Mouse (Mus musculus) liver, embryonic 12.5 days (tissue): ENCODE data around the gene Kbtbd12. TPM values are rescaled to one million over a fixed set of nuclear protein-coding genes. Genes with fewer than 3 reads are reported as not detected.

Experiments
- ATAC-seq: fragments of 200-750 bp; cut with Nextera tagmentation; 2 replicates; pipeline ENCODE4 v1.8.0; 2017; ENCODE audit warnings: moderate number of reproducible peaks, mild to moderate bottlenecking, moderate library complexity
- H3K27ac ChIP-seq: fragments of 300-500 bp; sonication (generic); 2 replicates; pipeline ENCODE4 v1.5.1; 2016; ENCODE audit warnings: mild to moderate bottlenecking
- H3K27me3 ChIP-seq: fragments of 300-500 bp; sonication (generic); replicated peaks from 2 replicates; pipeline ENCODE4 v1.6.1; 2016; ENCODE audit warnings: mild to moderate bottlenecking, moderate library complexity
- H3K36me3 ChIP-seq: fragments of 300-500 bp; sonication (generic); 2 replicates; pipeline ENCODE4 v1.6.1; 2016; ENCODE audit warnings: mild to moderate bottlenecking, moderate library complexity
- H3K4me1 ChIP-seq: fragments of 300-500 bp; sonication (generic); 2 replicates; pipeline ENCODE4 v1.6.1; 2016
- H3K4me2 ChIP-seq: fragments of 300-500 bp; sonication (generic); 2 replicates; pipeline ENCODE4 v1.6.1; 2016; ENCODE audit warnings: mild to moderate bottlenecking, moderate library complexity
- H3K4me3 ChIP-seq: fragments of 300-500 bp; sonication (generic); 2 replicates; pipeline ENCODE4 v1.5.1; 2016; ENCODE audit warnings: mild to moderate bottlenecking, moderate library complexity
- H3K9ac ChIP-seq: fragments of 300-500 bp; sonication (generic); 2 replicates; pipeline ENCODE4 v1.6.1; 2016; ENCODE audit warnings: mild to moderate bottlenecking, moderate library complexity
- H3K9me3 ChIP-seq: fragments of 300-500 bp; sonication (generic); replicated peaks from 2 replicates; pipeline ENCODE4 v1.6.1; 2016; ENCODE audit warnings: mild to moderate bottlenecking, moderate library complexity
- WGBS: fragments of 180-500 bp; shearing (Covaris S2); methylation state at CpG from one replicate; pipeline ENCODE4 v1.1.7; 2016; ENCODE audit not compliant: insufficient replicate concordance; 5-methylcytosine and 5-hydroxymethylcytosine counted together
- polyA plus RNA-seq: library from polyadenylated mRNA; unstranded; fragments of >200 nt; fragmentation: Nextera tagmentation; extraction: Ambion mirVana; gene quantifications from 2 replicates; pipeline ENCODE4 v1.2.1, GENCODE M21; 2016

Gene Kbtbd12
- polyA plus RNA-seq, 1 experiment from 2014 or later: 0.52 TPM

DNA sequence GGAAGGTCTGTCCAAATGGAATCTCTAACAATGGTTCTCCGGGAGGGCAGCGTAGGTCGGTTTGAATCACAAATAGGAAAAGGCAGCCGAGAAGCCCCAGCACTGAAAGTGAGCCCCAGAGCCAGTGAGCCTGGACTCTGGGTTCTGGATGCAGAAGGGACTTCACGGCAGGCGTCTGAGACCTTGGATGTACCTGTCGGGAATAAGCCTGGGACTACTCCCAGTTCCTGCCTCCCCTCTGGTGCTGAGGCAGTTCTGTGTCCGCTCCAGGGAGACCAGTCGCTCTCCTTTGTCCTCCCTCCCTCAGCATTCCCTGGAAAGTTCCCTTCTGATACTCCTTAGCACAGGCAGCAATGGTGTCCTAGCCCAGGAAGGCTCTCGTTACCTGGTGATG is 92.4 kb downstream of the Kbtbd12 start:
- no peak overlapping the region for H3K9ac ChIP-seq
- ATAC-seq: no peak

DNA sequence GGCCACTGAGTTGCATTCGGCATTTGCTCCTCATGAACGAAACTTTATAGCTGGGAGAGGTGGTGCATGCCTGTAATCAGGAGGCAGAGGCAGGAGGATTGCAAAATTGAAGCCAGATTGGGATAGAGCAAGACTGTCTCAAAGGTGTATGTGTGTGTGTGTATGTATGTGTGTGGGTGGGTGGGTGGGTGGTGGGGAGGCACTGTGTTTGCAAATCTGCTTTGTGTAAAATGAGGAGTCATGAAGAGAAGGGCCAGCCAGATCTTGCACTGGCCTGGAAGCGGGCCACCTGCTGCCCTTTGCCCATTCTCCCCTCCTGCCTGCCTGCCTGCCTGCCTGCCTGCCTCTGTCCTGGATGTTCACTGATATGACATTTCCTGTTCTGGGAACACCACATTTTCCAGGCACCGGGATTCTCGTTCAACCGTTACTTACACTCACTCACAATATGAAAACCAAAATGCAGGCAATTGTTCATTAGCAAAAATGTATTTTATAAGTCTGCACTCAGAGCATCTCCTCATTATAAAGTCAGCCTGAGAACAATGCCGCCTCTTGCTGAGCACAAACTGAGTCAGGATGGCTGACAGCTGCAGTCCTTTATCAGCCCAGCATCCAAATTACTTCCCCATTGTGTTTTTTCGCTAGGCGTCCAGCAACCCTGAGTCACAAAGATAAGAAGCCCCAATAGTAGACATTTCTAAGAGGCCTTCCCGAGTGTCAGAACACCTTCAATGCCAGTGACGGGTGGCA is 92.9 kb downstream of the Kbtbd12 start:
- no peak overlapping the region for H3K27ac ChIP-seq
- 19% methylated on average over 11 of the region's 11 CpGs for WGBS
- H3K4me3 ChIP-seq: no peak overlapping the region
- H3K4me2 ChIP-seq: peak overlapping the region; percentile 33
- H3K9ac ChIP-seq: no peak overlapping the region
- no peaks in the 10 kb centered on the region for H3K36me3 ChIP-seq
- no peaks in the 10 kb centered on the region for H3K9me3 ChIP-seq
- H3K27me3 ChIP-seq: peaks cover 35% of the 10 kb centered on the region
- peak; percentile 43; the same call in 1 of the 2 replicates for ATAC-seq
- peaks cover 36% of the 10 kb centered on the region for H3K4me1 ChIP-seq

More for the DNA sequence above, 92.4 kb downstream of the Kbtbd12 start:
- WGBS: 33% methylated on average over 10 of the region's 10 CpGs
- H3K4me1 ChIP-seq: peaks cover 36% of the 10 kb centered on the region
- peak overlapping the region; percentile 33 for H3K4me2 ChIP-seq
- H3K36me3 ChIP-seq: no peaks in the 10 kb centered on the region
- H3K27me3 ChIP-seq: peaks cover 30% of the 10 kb centered on the region
- H3K4me3 ChIP-seq: no peak overlapping the region
- no peak overlapping the region for H3K27ac ChIP-seq
- H3K9me3 ChIP-seq: no peaks in the 10 kb centered on the region

DNA sequence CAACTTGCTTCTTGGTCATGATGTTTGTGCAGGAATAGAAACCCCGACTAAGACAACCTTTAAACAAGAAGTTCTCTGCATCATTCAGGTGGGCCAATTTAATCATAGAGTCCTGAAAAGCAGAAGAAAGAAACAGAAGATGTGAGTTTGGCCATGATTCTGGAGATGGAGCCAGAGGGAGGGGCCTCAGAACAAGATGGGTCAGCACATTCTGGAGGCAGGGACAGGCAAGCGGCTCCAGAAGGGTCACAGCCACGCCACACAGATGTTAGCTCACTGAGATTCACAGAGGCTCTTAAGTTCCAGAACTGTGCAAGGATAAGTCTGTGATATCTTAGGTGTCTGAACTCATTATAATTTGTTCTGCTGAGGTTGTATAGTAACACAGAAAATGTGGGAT is 93.5 kb downstream of the Kbtbd12 start:
- no peak overlapping the region for H3K4me2 ChIP-seq
- ATAC-seq: no peak
- H3K27me3 ChIP-seq: peaks cover 35% of the 10 kb centered on the region
- H3K4me1 ChIP-seq: peaks cover 36% of the 10 kb centered on the region
- no peaks in the 10 kb centered on the region for H3K9me3 ChIP-seq
- no peak overlapping the region for H3K9ac ChIP-seq
- no peaks in the 10 kb centered on the region for H3K36me3 ChIP-seq
- no peak overlapping the region for H3K4me3 ChIP-seq
- 66% methylated on average over 3 of the region's 3 CpGs for WGBS
- no peak overlapping the region for H3K27ac ChIP-seq

DNA sequence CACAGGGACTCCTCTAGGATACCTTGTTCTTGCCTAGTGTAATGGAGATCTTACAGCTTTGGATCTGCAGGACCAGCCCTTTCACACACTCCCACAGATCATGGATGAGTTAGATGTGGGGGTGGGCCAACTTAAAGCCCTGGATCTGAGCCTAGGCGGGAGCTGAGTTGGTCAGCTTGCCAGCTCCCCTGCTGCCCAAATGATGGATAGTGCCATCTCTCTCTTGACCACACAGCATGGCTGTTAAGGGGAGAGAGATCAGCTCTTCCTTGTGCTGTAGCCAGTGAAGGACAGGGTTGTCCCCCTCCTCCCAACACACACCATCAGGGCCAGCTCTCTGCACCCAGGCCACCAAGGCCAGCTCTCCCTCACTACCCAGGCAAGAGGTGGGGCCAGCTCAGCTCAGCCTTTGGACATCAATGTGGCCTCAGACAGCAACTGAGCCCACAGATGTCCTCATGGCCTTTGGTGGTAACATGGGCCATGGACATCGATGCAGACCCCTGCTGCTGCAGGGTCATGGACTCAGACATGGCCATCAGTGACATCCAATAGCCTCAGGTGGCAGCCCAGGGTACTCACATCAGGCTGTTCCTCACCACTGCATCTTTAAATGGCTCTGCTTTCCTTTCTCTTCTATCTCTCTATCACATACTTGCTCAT is 97.5 kb downstream of the Kbtbd12 start:
- Histone ChIP-seq H3K27ac (no peak overlapping the region), H3K4me1 (peaks cover 11% of the 10 kb centered on the region), H3K4me2 (no peak overlapping the region), H3K9me3 (no peaks in the 10 kb centered on the region), H3K4me3 (no peak overlapping the region), H3K36me3 (no peaks in the 10 kb centered on the region), H3K27me3 (peaks cover 17% of the 10 kb centered on the region), H3K9ac (no peak overlapping the region)
- 0 out of 2 replicates have a peak, but pooled peaks have one; percentile 13 for ATAC-seq
- WGBS: 74% methylated on average over 2 of the region's 2 CpGs

DNA sequence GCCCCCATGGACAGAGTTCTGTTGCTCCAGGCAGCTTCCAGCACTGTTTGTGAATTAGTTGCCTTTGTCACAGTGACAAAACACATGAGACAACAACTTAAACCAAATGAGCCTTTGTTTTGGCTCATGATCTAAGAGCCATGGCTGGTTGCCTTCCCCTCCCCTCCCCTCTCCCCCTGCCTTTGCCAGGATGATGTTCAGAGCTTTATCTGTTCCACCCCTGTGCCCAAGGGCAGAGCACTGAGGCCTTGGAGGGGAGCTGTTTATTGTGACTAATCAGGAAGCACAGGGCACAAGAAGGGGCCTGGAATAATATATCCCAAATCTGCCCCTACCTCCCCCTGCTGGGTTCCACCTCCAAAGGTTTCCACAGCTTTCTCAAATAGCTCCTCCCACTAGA is 107.4 kb downstream of the Kbtbd12 start:
- no peak overlapping the region for H3K4me2 ChIP-seq
- H3K27me3 ChIP-seq: peaks cover 17% of the 10 kb centered on the region
- no peaks in the 10 kb centered on the region for H3K9me3 ChIP-seq
- H3K27ac ChIP-seq: no peak overlapping the region
- no peaks in the 10 kb centered on the region for H3K4me1 ChIP-seq
- ATAC-seq: no peak
- no peak overlapping the region for H3K4me3 ChIP-seq
- H3K9ac ChIP-seq: no peak overlapping the region
- H3K36me3 ChIP-seq: no peaks in the 10 kb centered on the region

DNA sequence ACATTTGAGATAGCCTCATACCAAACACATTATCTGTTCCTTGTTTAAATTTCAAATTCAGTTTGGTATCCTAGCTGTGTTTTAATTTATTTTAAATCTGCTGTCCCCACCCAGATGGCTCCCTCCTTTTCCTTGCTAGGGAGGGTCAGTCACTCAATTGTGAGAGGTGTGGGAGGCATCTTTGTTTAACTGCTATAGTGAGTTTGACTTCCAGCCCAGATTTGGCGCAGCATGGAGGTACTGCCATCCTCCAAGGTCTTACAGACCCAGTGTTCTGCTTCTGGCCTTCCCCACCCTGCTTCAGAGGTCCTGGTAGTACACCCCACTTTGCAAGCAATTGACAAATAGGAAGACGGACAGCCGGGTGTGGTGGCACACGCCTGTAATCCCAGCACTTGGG is 113.7 kb downstream of the Kbtbd12 start:
- H3K27me3 ChIP-seq: no peaks in the 10 kb centered on the region
- H3K4me2 ChIP-seq: no peak overlapping the region
- H3K4me3 ChIP-seq: no peak overlapping the region
- ATAC-seq: no peak
- H3K9me3 ChIP-seq: no peaks in the 10 kb centered on the region
- no peak overlapping the region for H3K9ac ChIP-seq
- H3K27ac ChIP-seq: no peak overlapping the region
- peaks cover 14% of the 10 kb centered on the region for H3K4me1 ChIP-seq
- no peaks in the 10 kb centered on the region for H3K36me3 ChIP-seq
- WGBS: 77% methylated on average over 4 of the region's 4 CpGs

DNA sequence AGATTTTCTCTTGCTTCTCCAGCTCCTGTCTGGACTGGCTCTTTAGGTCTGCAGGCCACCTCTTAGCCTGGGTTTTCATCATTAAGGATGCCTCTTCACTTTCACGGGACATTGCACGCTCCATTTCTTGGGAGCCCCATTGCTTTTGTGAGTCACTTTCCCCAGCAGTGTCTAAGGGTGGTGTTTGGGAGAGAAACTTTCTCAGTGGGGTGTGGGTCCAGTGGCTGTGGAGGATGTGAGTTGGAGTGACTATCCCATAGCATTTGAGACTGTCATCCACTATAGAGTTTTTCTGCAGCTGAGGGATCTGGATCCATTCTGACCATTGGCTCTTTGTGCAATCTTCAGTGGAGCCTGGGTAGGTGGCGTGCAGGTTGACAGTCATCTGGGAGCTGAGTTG is 114.3 kb downstream of the Kbtbd12 start:
- Histone ChIP-seq H3K4me2 (no peak overlapping the region), H3K9me3 (no peaks in the 10 kb centered on the region), H3K27ac (no peak overlapping the region), H3K4me1 (peaks cover 15% of the 10 kb centered on the region), H3K4me3 (no peak overlapping the region), H3K9ac (no peak overlapping the region), H3K36me3 (no peaks in the 10 kb centered on the region), H3K27me3 (no peaks in the 10 kb centered on the region)
- WGBS: 79% methylated on average over 3 of the region's 3 CpGs
- no peak for ATAC-seq

DNA sequence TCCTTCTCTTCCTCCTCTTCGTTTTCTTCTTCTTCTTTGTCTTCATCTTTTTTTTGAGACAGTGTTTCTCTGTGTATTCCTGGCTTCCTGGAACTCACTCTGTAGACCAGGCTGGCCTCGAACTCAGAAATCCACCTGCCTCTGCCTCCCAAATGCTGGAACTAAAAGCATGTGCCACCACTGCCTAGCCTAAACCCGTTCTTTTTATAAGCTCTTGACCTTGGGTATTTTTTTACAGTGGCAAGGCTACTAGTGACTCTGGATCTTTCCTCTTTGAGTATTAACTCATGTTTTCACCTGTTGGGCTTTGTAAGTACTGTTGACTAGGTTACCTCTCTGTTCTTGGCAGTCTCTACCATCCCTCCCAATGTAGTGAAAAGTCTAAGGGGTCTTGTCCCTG is 114.7 kb downstream of the Kbtbd12 start:
- H3K9ac ChIP-seq: no peak overlapping the region
- no peaks in the 10 kb centered on the region for H3K27me3 ChIP-seq
- H3K9me3 ChIP-seq: no peaks in the 10 kb centered on the region
- 34% methylated on average over 3 of the region's 3 CpGs for WGBS
- H3K4me2 ChIP-seq: no peak overlapping the region
- H3K27ac ChIP-seq: no peak overlapping the region
- ATAC-seq: no peak
- H3K4me1 ChIP-seq: peaks cover 15% of the 10 kb centered on the region
- H3K36me3 ChIP-seq: no peaks in the 10 kb centered on the region
- no peak overlapping the region for H3K4me3 ChIP-seq

DNA sequence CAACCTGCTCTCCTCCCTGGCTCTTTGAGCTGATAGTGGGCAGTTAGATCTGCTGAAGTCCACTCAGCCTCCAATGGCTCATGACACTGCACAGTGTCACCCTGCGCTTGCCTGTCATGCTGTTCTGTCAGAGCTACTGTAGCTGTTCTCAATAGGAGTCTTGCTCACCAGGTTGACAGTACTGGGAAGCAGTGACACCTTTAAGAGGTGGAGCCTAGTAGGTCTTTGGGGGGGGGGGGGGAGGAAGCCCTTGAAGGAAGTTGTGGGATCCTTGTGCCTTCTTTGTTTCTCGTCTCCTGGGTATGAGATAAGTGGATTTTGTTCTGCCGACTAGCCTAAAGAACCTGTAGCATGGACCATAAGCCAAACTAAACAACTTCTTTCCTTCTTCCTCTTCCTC is 115.1 kb downstream of the Kbtbd12 start:
- no peaks in the 10 kb centered on the region for H3K9me3 ChIP-seq
- no peak overlapping the region for H3K27ac ChIP-seq
- 20% methylated on average over 3 of the region's 3 CpGs for WGBS
- no peaks in the 10 kb centered on the region for H3K27me3 ChIP-seq
- H3K9ac ChIP-seq: no peak overlapping the region; the same call in 1 of the 2 replicates
- no peak for ATAC-seq
- H3K4me3 ChIP-seq: no peak overlapping the region
- H3K4me1 ChIP-seq: peaks cover 19% of the 10 kb centered on the region
- H3K36me3 ChIP-seq: no peaks in the 10 kb centered on the region
- no peak overlapping the region for H3K4me2 ChIP-seq

DNA sequence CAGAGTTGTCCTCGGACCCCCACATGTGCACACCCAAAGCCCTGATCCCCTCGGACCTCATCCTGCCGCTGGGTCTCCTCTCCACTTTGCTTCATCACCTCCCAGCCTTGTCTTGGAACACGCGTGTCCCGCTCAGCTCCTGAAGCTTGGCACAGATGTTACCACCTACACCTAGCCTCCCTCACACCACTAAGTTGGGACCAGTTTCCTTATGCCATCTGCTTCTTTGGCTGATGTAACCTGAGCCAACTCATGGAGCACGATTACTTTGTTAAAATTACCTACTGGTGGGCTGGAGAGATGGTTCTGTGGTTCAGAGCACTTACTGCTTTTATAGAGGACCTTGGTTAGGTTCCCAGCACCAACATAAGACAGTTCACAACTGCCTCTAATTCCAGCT is 115.9 kb downstream of the Kbtbd12 start:
- no peak overlapping the region for H3K27ac ChIP-seq
- H3K27me3 ChIP-seq: no peaks in the 10 kb centered on the region
- H3K36me3 ChIP-seq: peaks cover 5% of the 10 kb centered on the region
- H3K4me1 ChIP-seq: peaks cover 27% of the 10 kb centered on the region
- no peaks in the 10 kb centered on the region for H3K9me3 ChIP-seq
- no peak overlapping the region for H3K4me3 ChIP-seq
- WGBS: 76% methylated on average over 7 of the region's 7 CpGs
- no peak overlapping the region for H3K4me2 ChIP-seq
- ATAC-seq: no peak
- H3K9ac ChIP-seq: no peak overlapping the region

DNA sequence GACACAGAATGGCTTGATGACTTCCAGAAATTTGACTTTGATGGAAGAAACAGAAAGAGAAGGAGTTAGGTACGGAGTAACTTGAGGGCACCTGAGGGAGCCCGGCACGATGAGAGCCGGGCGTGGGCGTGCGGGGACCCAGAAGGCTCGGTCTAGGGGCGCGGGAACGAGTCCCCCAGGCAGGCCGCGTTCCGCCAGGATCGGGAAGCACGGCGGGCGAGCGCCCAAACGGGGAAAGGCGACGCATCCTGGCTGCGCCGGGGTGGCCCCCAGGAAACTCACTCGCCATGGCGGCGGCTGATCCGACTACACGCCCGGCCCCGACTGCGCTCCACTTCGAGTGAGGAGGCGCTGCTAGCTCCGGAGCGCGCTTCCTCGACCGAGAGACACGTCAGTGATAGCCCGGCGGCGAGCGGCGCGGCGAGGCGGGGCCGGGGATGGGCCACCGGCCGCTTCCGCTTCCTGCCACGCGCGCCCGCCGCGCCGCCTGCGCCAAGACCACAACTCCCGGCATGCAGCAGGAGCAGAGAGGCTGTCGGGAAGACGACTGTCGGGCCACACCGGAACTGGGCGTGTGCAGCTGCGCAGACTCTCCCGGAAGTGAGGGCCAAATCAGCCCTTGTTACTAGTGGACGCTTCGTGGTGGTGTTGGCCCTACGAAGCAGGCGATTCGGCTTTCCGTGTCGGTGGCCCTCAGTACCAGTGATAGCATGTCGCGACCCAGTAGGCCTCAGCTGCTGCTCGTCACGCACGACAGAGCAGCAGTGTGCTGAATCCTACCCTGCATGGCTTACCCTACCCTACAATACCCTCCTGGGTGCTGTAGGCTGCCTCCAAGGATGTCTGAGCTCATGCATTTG is 119.1 kb downstream of the Kbtbd12 start, which contains the start of gene Sec61a1:
Gene Sec61a1, minus strand, starts transcription at position 502 of the 860 bp plus-strand sequence.
- peak within 1 kb of the TSS; percentile 93 for H3K27ac ChIP-seq
- H3K9me3 ChIP-seq: no peaks in the 10 kb centered on the region
- peak within 1 kb of the TSS; percentile 95 for H3K9ac ChIP-seq
- peaks cover 53% of the 10 kb centered on the region for H3K4me1 ChIP-seq
- WGBS: under 1% methylated on average over 80 of the region's 80 CpGs
- H3K27me3 ChIP-seq: no peaks in the 10 kb centered on the region
- peak within 1 kb of the TSS; percentile 94 for H3K4me3 ChIP-seq
- H3K36me3 ChIP-seq: peaks cover 36% of the 10 kb centered on the region
- peak within 1 kb of the TSS; percentile 94 for H3K4me2 ChIP-seq
- peak; percentile 95 for ATAC-seq
